Mouse (Mus musculus) Muller cell, postnatal 12 days (primary cell): ENCODE measurements around the gene Igfbp4.

ENCODE experiments used
- DNase-seq: peaks from one replicate; pipeline ENCODE4 v3.0.0-alpha.2; 2015; ENCODE audit errors: inconsistent ontology term

The Igfbp4 gene

GRCm38 (mm10) chr11:99080902-99081543 is 40.0 kb downstream of the Igfbp4 start:
- DNase-seq: no peak

DNA sequence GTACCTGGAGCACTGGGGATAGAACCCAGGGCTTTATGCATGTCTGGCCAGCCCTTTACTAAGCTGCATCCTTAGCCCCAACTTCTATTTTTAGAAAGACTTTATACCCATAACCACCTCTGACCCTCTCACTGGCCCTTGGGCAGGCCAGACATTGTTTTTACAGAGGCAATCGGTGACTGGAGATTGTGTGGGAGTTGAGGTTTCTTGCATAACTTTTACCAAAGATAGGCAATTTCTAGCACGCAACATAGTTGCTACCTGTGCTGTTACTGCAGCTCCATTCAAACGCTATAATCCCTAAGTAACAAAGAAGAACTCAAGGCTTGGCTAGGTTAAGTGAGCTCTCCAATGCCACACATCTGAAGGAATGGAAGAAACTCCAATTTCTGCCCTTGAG is 40.5 kb downstream of the Igfbp4 start:
- DNase-seq: no peak

DNA sequence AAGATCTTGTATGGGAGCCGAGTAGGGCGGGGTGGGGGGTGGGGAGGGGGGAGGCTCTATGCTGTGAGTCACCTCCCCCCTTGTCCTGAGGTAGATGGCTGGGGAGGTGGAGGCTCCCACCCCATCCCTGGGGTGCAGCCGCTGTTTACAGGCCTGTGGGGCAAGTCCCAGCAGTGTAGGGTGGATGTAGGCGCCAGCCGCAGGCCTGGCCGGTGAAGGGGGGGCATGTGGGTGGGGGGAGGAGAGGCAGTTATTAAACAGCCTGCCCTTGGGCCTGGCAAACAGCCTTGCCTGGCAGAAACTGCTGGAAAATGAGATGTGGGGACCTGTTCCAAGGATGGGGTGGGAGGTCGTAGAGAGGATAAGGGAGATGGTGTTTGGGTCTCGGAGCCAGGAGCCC is 41.1 kb downstream of the Igfbp4 start:
- peak; percentile 40 for DNase-seq

DNA sequence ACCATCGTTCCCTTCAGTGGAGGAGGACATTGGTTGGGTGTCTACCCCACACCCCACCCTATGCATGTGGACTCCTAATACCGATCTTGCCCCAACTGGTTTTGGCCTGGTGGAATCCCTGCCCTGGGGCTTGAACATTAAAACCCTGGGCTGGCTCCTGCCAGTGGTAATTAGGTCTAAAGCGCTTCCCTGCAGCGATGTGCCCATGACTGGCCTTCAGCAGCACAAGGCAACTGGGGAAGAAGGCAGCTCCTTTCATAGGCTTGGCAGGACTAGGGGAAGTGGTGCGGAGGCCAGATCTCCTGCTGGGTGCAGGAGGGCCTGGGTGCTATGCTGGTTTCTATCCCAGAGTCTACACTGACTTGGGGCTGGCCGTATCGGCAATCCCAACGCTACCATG is 42.5 kb downstream of the Igfbp4 start:
- DNase-seq: no peak

- no peak for DNase-seq
Observed at GRCm38 (mm10) chr11:99084366-99084765, 43.3 kb downstream of the Igfbp4 start.

GRCm38 (mm10) chr11:99088486-99088885 is 47.4 kb downstream of the Igfbp4 start:
- DNase-seq: no peak

GRCm38 (mm10) chr11:99089077-99089601 is 48.1 kb downstream of the Igfbp4 start, which contains the start of gene Tns4:
Gene Tns4, minus strand, starts transcription at chr11:99089306.
- DNase-seq: no peak

DNA sequence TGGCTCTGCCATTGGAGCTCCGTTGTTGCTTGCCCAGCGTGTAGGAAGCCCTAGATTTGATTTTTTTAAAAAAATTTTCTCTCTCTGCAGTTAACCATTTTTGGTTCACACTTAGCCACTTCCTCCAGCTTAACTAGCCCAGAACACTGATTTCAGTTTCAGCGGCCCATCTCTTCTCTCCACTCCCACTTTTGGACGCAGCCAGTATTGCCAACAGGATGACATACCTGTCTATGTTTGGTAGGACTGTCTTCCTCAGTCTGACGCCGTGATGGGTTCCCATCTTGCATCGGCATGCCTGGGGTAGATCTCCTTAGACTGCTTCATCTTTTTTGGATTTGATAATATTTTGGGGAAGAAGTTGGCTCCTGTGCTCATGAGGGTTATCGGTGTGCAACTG is 49.3 kb downstream of the Igfbp4 start:
- DNase-seq: no peak

DNA sequence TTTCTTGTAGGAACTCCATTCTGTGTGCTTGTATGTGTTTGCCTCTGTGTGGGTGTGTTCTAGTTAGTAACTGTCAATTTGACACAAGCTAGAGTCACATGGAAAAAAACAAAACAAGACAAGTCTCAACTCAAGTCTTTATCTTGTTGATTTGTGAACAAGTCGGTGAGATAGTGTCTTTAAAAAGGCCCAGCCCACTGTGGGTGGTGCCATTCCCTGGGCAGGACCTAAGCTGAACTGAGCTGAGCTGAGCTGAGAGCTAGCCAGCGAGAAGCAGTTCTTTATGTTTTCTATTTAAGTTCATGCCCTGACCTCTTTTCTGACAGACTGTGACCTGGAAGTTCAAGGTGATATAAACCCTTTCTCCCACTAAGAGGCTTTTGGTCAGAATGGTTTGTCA is 50.6 kb downstream of the Igfbp4 start:
- no peak for DNase-seq

- no peak for DNase-seq
Observed at GRCm38 (mm10) chr11:99093740-99094139, 52.7 kb downstream of the Igfbp4 start.

DNA sequence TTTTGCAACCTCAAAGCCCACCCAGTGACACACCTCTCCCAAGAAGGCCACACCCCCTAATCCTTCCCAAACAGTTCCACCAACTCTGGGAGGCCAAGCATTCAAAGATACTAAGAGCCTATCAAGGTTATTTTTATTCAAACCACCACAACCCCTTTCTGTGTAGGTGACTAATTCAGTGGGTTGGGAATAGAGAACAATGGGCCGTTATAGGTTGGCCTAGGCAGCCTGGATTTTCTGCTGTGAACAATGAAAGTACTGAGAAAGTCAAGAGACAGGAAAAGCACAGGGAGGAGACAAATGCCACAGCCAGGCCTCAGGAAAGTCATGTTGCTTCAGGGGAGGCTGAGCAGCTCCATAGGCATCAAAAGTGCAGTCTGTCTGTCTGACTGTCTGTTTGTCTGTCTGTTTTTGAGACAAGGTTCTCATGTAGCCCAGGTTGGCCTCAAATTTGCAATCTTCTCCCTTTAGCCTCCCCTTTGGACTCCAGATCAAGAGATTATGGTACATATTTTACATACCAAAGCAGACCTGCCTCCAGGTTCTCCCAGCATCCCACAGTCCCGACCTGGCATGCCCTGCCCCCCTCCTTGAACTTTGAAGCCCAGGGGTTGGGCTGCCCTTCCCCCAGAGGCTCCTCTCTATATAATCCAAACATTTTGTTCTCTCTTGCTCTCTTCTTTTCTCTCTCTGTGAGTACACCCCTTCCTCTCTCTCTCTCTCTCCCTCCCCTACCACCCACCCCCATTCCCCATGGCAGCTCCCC is 54.0 kb downstream of the Igfbp4 start:
- DNase-seq: no peak

DNA sequence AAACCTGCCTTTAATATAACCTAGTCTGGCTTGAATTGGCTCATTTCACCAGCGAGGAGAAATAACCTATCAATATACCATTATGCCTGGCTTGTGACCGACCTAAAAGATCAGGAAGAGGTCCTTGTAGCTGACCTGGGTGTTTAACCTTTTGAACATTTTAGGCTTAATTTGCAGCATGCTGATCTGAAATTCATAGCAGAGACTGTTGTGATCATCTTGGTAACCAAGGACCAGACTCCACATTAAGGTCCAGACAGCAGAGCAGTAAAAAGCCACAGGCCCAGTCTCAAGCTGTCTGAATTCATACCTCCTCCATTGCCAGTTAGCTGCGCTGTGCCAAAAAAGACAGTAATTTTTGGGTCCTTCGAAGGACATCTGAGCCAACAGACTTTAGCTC is 54.7 kb downstream of the Igfbp4 start:
- no peak for DNase-seq

- DNase-seq: no peak
Observed at GRCm38 (mm10) chr11:99096417-99096816, 55.4 kb downstream of the Igfbp4 start.

DNA sequence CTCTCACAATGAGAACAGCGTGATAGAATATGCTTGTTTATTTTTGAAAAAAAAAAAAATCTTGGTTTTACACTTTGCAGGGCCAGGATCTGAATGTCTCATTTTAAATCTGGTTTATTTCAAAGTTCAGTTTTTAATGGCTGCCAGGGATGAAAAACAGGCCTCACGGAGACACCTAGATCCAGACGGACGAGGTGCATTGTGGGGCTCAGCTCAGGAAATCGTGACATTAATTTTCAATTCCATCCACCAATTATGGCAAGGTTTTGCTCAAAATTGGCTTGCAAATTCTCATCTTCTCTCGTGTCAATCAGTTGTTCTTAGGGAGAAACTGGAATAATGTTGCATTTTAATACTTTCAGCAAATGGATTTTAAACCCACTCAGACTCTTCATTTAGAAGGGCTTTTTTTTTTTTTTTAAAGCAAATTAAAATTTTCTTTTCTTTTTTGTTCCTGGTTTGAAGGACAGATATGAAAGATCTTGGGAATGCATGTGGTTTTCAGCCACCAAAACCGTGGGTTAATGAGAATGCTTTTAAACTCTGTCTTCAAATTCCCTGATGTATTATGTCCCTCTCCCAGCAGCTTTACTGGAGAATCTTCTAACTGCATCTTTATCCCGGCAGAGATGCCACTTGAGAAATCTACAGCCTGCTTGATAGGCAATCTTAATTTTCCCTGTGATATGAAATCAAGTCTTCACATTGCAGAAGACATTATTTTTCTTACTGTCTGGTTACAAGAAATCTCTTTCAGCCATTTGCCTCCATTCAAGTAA is 56.1 kb downstream of the Igfbp4 start:
- DNase-seq: no peak

GRCm38 (mm10) chr11:99098924-99099323 is 57.9 kb downstream of the Igfbp4 start:
- no peak for DNase-seq

GRCm38 (mm10) chr11:99099516-99099915 is 58.5 kb downstream of the Igfbp4 start:
- DNase-seq: no peak

GRCm38 (mm10) chr11:99100215-99100614 is 59.2 kb downstream of the Igfbp4 start:
- no peak for DNase-seq

DNA sequence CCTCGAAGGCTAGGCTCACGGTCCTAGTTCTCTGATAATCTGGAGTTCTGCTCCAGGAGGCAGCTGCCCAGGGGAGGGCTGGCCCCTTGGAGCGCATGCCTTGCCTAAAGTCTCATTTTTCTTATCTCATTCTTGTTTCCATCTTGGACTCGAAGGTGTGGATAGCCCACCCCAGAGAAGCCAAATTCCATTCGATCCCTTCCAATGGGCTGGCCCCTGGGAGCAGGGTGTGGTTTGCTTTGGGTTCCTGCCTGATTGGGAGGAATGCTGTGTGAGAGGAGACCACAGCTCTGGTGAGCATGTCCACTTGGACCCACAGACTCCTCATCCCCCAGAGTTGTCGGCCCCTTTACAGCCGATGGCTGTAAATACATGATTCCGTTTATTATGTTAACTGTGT is 60.6 kb downstream of the Igfbp4 start:
- no peak for DNase-seq

- peak; percentile 79 for DNase-seq
Observed at GRCm38 (mm10) chr11:99102575-99103270, 61.7 kb downstream of the Igfbp4 start.
